ENCODE assay signal across 9 mouse cellular contexts in genomic region chr2:166482720-166483616, GRCm38 (mm10).
DNase-seq lines count a peak whose midpoint lies in the region; ATAC-seq and TF ChIP-seq lines count a peak whose summit lies in the region.
"Had no signal": no experiment of that assay in that cellular context is flagged by ENCODE, and none has a peak within 500 bp of the region (broad histone marks: within the 10 kb centered on the region; RNA-seq: fewer than 3 reads in every experiment).

No protein-coding gene starts in this region.

- no peaks in the 10 kb centered on the region for H3K36me3 ChIP-seq in embryonic facial prominence, embryonic 14.5 days (ENCODE audit: control insufficient read depth, insufficient read depth, low read length)
- no peaks in the 10 kb centered on the region for H3K36me3 ChIP-seq in hindbrain, embryonic 15.5 days

- no peaks in the 10 kb centered on the region for H3K27me3 ChIP-seq in embryonic facial prominence, embryonic 14.5 days (replicated peaks; ENCODE audit: control insufficient read depth, insufficient read depth, low read length)
- H3K27me3 ChIP-seq in hindbrain, embryonic 15.5 days, result no peaks in the 10 kb centered on the region

- peak; percentile 23 to 45 for DNase-seq in left cerebral cortex, adult 2 months (ENCODE audit: extremely low spot score in 1 of 2, low spot score in 2 of 2)
- DNase-seq in left cerebral cortex, adult 11 months (ENCODE audit: low spot score), result no peak
- peak; percentile 70 for DNase-seq in embryonic facial prominence, embryonic 14.5 days (ENCODE audit: low spot score)
- peak; percentile 43 for DNase-seq in retina, embryonic 14.5 days (ENCODE audit: low spot score)
- DNase-seq in lung, postnatal 14 days, result no peak
- no peak for DNase-seq in kidney, postnatal 25 days
- no peak for DNase-seq in layer of hippocampus, adult 9-11 months

- no peak overlapping the region for H3K4me3 ChIP-seq in left cerebral cortex, adult 2 months
- H3K4me3 ChIP-seq in embryonic facial prominence, embryonic 14.5 days (ENCODE audit: low read depth, low read length), result no peak overlapping the region
- H3K4me3 ChIP-seq in hindbrain, embryonic 15.5 days, result no peak overlapping the region
- H3K4me3 ChIP-seq: myocyte had no signal

- H3K4me1 ChIP-seq in embryonic facial prominence, embryonic 14.5 days (ENCODE audit: control insufficient read depth, insufficient read depth, low read length), result peaks cover 18% of the 10 kb centered on the region
- peaks cover 37% of the 10 kb centered on the region for H3K4me1 ChIP-seq in hindbrain, embryonic 15.5 days (replicated peaks)

- H3K9ac ChIP-seq in embryonic facial prominence, embryonic 14.5 days (ENCODE audit: low read depth, low read length), result peak overlapping the region; percentile 14; the same call in 1 of the 2 replicates
- H3K9ac ChIP-seq in hindbrain, embryonic 15.5 days, result no peak overlapping the region

- H3K27ac ChIP-seq in left cerebral cortex, adult 2 months, result peak overlapping the region; percentile 83
- peak overlapping the region; percentile 65 for H3K27ac ChIP-seq in embryonic facial prominence, embryonic 14.5 days (replicated peaks; ENCODE audit: low read depth, low read length)
- peak overlapping the region; percentile 62 for H3K27ac ChIP-seq in hindbrain, embryonic 15.5 days (replicated peaks)

- ATAC-seq in embryonic facial prominence, embryonic 14.5 days (ENCODE audit: low read depth), result no peak
- peak; percentile 65 for ATAC-seq in hindbrain, embryonic 15.5 days (ENCODE audit: low FRiP score, low read depth)

- no peak overlapping the region for H3K4me2 ChIP-seq in embryonic facial prominence, embryonic 14.5 days (ENCODE audit: low read depth, low read length)
- H3K4me2 ChIP-seq in hindbrain, embryonic 15.5 days, result no peak overlapping the region

- WGBS in embryonic facial prominence, embryonic 14.5 days, result 37% methylated on average over 14 of the region's 14 CpGs
- WGBS in hindbrain, embryonic 15.5 days, result 25% methylated on average over 14 of the region's 14 CpGs

- TF ChIP-seq CTCF in left cerebral cortex, adult 2 months (IDR thresholded peaks at IDR 0.05), result no peak

- no peaks in the 10 kb centered on the region for H3K9me3 ChIP-seq in embryonic facial prominence, embryonic 14.5 days (ENCODE audit: control insufficient read depth, low read length)
- no peaks in the 10 kb centered on the region for H3K9me3 ChIP-seq in hindbrain, embryonic 15.5 days

- intact Hi-C loops in left cerebral cortex, adult 2 months (cut with DNase I), result no loop called here

Comparison
In these comparisons a context has a peak if more than half of its experiments do, and no peak if none do; other contexts are left out.
1. DNase-seq: peak in left cerebral cortex, adult 2 months (2 of 2), embryonic facial prominence, embryonic 14.5 days (single experiment) and retina, embryonic 14.5 days (single experiment); none in left cerebral cortex, adult 11 months (single experiment), lung, postnatal 14 days (single experiment), kidney, postnatal 25 days (0 of 2) and layer of hippocampus, adult 9-11 months (single experiment).
2. Peak in every context shown above with its lines, with median percentiles within 50 percentile points of each other: H3K27ac ChIP-seq.